Mouse (Mus musculus) bone marrow, adult 2 months (tissue): ENCODE data around the gene Nprl3.

ENCODE experiments used
- CTCF ChIP-seq: fragments of 200-500 bp; IDR thresholded peaks from 2 replicates; pipeline ENCODE4 v1.5.1; 2011; ENCODE audit warnings: low read length, control low read depth; ENCODE audit not compliant: control insufficient read depth, insufficient read depth
- POLR2A ChIP-seq: fragments of 200-500 bp; IDR thresholded peaks from 2 replicates; pipeline ENCODE4 v1.6.1; 2011; ENCODE audit warnings: low read depth, mild to moderate bottlenecking, control low read depth, low read length, borderline replicate concordance; ENCODE audit not compliant: control insufficient read depth

- no peak for TF ChIP-seq POLR2A
- no peak for TF ChIP-seq CTCF
These were observed 16.4 kb downstream of the Nprl3 start for GRCm38 (mm10) chr11:32250880-32251763.
